Mouse (Mus musculus) intestine, embryonic 14.5 days (tissue): ENCODE data around the gene Raver1. TPM values are rescaled to one million over a fixed set of nuclear protein-coding genes. Genes with fewer than 3 reads are reported as not detected.
"Not testable (repeated sequence)": the region's sequence is repeated elsewhere in the genome, so short reads cannot be mapped to it uniquely, and the experiment has no call there.

Experiments
- ATAC-seq: fragments of 200-750 bp; cut with Nextera tagmentation; replicated peaks from 2 replicates; pipeline ENCODE4 v1.8.0; 2017; ENCODE audit warnings: low read depth, moderate number of reproducible peaks, moderate TSS enrichment, moderate library complexity; ENCODE audit not compliant: low FRiP score, low TSS enrichment
- DNase-seq: peaks from one replicate; pipeline ENCODE4 v3.0.0-alpha.2; 2018; ENCODE audit warnings: low spot score
- H3K27ac ChIP-seq: fragments of 300-500 bp; sonication (generic); 2 replicates; pipeline ENCODE4 v1.5.1; 2014; ENCODE audit warnings: low read depth, mild to moderate bottlenecking, control low read depth
- H3K27me3 ChIP-seq: fragments of 300-500 bp; sonication (generic); replicated peaks from 2 replicates; pipeline ENCODE4 v1.6.1; 2014; ENCODE audit warnings: low read length, control low read depth; ENCODE audit not compliant: control insufficient read depth, insufficient read depth
- H3K36me3 ChIP-seq: fragments of 300-500 bp; sonication (generic); 2 replicates; pipeline ENCODE4 v1.6.1; 2014; ENCODE audit warnings: low read length, control low read depth; ENCODE audit not compliant: control insufficient read depth, insufficient read depth
- H3K4me1 ChIP-seq: fragments of 300-500 bp; sonication (generic); replicated peaks from 2 replicates; pipeline ENCODE4 v1.6.1; 2014; ENCODE audit warnings: low read length, control low read depth, mixed read lengths; ENCODE audit not compliant: control insufficient read depth, insufficient read depth
- H3K4me2 ChIP-seq: fragments of 300-500 bp; sonication (generic); 2 replicates; pipeline ENCODE4 v1.6.1; 2014; ENCODE audit warnings: low read length
- H3K4me3 ChIP-seq: fragments of 300-500 bp; sonication (generic); 2 replicates; pipeline ENCODE4 v1.5.1; 2014; ENCODE audit warnings: low read depth, low read length, control low read depth, mixed read lengths
- H3K9ac ChIP-seq: fragments of 300-500 bp; sonication (generic); 2 replicates; pipeline ENCODE4 v1.6.1; 2014; ENCODE audit warnings: mild to moderate bottlenecking, low read length
- H3K9me3 ChIP-seq: fragments of 300-500 bp; sonication (generic); 2 replicates; pipeline ENCODE4 v1.6.1; 2016; ENCODE audit warnings: low read length, control low read depth; ENCODE audit not compliant: control insufficient read depth
- whole genome bisulfite sequencing: fragments of 180-500 bp; shearing (Covaris S2); extraction: QIAGEN DNeasy Blood & Tissue Kit; methylation state at CpG from one replicate; pipeline ENCODE4 v1.1.7; 2014; 5-methylcytosine and 5-hydroxymethylcytosine counted together
- polyA plus RNA-seq: library from polyadenylated mRNA; unstranded; fragments of >200 nt; fragmentation: Nextera tagmentation; extraction: Ambion mirVana; gene quantifications from 2 replicates; pipeline ENCODE4 v1.2.1, GENCODE M21; 2014

Gene Raver1
- polyA plus RNA-seq, 1 experiment from 2014 or later = 87.5 TPM

DNA sequence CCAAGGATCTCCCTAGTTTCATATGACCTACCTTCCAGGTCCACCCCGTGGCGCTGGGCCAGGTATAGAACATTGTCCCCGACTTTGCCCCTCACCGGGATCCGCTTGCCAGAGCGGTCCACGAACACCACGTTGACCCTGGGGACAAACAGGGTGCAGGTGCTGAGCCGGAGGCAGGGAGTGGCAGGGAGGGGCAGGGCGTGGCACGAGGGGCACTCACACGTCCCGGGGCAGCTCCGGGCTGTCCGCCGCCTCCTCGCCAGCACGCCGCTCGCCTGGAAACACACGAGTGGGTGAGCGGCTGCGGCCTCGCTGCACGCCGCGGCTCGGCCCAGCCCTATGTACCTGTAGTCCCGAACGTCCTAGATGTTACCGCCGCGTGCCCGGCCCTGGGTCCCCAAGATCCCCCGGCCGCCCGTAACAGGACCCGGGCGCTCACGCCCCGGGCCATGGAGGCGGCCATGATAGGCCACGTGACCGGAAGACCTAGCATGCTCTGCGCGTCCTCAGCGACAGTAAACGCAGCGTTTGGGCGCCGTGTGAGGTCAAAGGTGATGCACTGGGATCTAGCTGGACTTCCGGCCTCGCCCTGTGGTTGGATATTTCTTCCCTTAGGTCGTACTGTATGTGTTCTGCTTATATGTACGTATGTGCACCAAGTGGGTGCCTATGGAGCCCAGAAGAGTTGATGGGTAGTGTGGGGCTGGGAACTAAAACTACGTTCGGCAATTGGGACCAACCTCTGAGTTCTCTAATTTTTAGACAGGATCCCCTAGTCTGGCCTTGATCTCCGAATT is 18.6 kb downstream of the Raver1 start, which contains the start of the genes Gm49373 and Fdx1l:
Gene Gm49373 (minus strand): TSS at position 53 of the 797 bp plus-strand sequence.
Gene Fdx1l (minus strand): TSS at position 571 of the 797 bp plus-strand sequence.
- DNase-seq (peak; percentile 89), ATAC-seq (peak; percentile 94)
- WGBS = 2% methylated on average over 57 of the region's 58 CpGs
- H3K9me3 ChIP-seq = no peaks in the 10 kb centered on the region
- H3K27me3 ChIP-seq = no peaks in the 10 kb centered on the region
- peak within 1 kb of the TSS; percentile 82 for H3K4me2 ChIP-seq
- 0 out of 2 replicates have a peak, but pooled peaks cover 6% of the 10 kb centered on the region for H3K4me1 ChIP-seq
- H3K4me3 ChIP-seq = peak within 1 kb of the TSS; percentile 92
- H3K27ac ChIP-seq = peak within 1 kb of the TSS; percentile 70
- H3K9ac ChIP-seq = peak within 1 kb of the TSS; percentile 88
- H3K36me3 ChIP-seq = peaks cover 52% of the 10 kb centered on the region

DNA sequence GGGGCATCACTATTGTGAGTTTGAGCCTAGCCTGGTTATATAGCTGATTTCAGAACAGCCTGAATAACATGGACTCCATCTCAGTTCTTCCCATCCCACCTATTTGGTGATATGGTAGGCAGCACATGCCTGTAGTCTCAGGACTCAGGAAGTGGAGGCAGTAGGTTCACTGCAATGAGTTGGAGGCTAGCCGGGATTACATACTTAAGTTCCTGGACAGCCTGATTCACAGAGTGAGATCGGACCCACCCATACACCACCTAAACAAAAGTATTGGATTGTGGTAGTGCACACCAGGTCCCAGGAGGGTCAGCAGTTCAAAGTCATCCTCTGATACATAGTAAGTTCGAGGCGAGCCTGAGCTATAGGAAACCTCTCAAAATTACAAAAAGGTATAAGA is 19.2 kb downstream of the Raver1 start:
- H3K4me3 ChIP-seq = peak overlapping the region; percentile 92
- H3K4me2 ChIP-seq = peak overlapping the region; percentile 82
- H3K27me3 ChIP-seq = no peaks in the 10 kb centered on the region
- WGBS = 9% methylated on average over 4 of the region's 4 CpGs
- no peaks in the 10 kb centered on the region for H3K9me3 ChIP-seq
- H3K36me3 ChIP-seq = peaks cover 52% of the 10 kb centered on the region
- H3K9ac ChIP-seq = peak overlapping the region; percentile 88
- H3K4me1 ChIP-seq = 0 out of 2 replicates have a peak, but pooled peaks cover 6% of the 10 kb centered on the region
- DNase-seq (no peak), ATAC-seq (peak; percentile 36)
- peak overlapping the region; percentile 70; the same call in 1 of the 2 replicates for H3K27ac ChIP-seq

DNA sequence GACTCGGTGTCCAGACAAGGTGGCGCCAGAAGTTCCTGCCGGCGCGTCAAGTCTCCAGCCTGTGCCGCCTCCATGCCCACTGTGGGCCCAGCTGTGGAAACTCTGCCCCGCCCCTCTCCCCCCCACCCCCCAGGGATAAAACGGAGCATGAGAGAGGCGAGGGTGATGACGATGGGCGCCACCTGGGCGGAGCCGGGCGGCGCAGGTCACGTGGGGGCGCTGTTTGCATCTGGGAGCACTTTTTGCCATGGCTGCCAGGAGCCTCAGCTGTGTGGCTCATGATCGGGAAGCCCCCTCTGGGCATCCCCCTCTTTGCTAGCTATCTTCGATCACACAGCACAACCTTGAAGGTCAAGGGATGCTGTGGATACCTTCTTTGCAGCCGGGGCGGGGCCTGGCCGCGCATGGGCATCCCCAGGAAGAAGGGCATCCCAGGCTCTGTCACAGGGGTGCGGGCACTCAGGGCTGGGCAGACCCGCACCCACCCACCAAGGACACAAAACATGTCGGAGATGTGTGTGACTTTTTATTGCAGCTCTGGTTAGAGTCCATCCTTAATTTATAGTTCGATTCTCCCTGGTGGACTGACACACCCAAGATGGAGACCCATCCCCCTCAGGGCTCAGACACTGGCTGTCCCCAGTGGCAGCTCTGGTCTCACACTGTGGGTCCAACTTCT is 24.7 kb downstream of the Raver1 start, which contains the start of gene Zglp1:
Gene Zglp1 (minus strand): TSS at position 88 of the 679 bp plus-strand sequence.
- no peak within 1 kb of the TSS for H3K4me3 ChIP-seq
- WGBS = 82% methylated on average over 27 of the region's 27 CpGs
- no peaks in the 10 kb centered on the region for H3K9me3 ChIP-seq
- H3K4me1 ChIP-seq = 0 out of 2 replicates have a peak, but pooled peaks cover under 1% of the 10 kb centered on the region
- H3K27me3 ChIP-seq = no peaks in the 10 kb centered on the region
- peaks cover 51% of the 10 kb centered on the region for H3K36me3 ChIP-seq
- DNase-seq (no peak), ATAC-seq (no peak)
- H3K27ac ChIP-seq = no peak within 1 kb of the TSS
- H3K4me2 ChIP-seq = no peak within 1 kb of the TSS
- no peak within 1 kb of the TSS for H3K9ac ChIP-seq

DNA sequence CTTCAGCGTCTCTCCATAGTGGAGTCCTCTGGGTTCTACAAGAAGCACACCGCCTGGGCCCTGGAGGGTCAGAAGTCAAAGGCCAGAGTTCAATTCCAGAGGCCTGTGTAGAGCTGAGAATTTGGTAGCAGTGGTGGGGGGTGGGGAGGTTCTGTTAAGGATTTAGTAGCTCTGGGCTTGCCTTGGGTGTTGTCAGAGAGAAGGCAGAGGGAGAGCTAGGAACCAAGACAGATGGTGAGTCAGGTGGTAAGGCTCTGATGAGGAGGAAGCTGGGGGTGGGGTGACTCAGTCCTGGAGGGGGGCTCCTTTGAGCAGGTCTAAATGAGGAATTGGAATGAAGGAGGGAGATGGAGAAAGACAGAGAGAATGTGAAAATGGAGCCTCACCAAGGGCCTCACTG is 28.9 kb downstream of the Raver1 start:
- no peak overlapping the region for H3K9ac ChIP-seq
- 94% methylated on average over 2 of the region's 2 CpGs for WGBS
- no peak overlapping the region for H3K4me3 ChIP-seq
- H3K4me1 ChIP-seq = no peaks in the 10 kb centered on the region
- ATAC-seq = no peak
- no peak overlapping the region for H3K27ac ChIP-seq
- no peaks in the 10 kb centered on the region for H3K9me3 ChIP-seq
- no peaks in the 10 kb centered on the region for H3K27me3 ChIP-seq
- peaks cover 36% of the 10 kb centered on the region for H3K36me3 ChIP-seq
- DNase-seq = no peak
- no peak overlapping the region for H3K4me2 ChIP-seq

DNA sequence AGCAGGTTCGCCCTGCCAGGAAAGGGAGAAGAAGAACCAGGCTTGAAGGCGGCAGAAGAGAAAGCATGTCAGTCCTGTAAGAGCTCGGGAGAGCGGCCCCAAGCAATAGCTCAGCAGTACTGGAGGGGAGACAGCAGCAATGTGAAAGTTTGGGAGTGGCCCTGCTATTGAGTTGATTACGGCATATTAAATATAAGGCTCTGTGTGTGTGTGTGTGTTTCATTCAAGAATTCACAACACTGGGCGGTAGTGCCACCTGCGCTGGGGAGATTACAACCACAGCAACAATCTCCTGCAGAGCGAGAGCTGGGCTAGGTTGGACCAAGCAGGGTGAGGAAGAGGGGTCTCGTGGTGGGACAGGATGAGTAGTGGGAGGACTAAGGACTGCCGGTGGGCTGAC is 40.2 kb downstream of the Raver1 start:
- Histone ChIP-seq H3K4me1 (no peaks in the 10 kb centered on the region), H3K27me3 (no peaks in the 10 kb centered on the region), H3K9me3 (no peaks in the 10 kb centered on the region), H3K4me3 (no peak overlapping the region), H3K27ac (no peak overlapping the region), H3K9ac (no peak overlapping the region), H3K36me3 (no peaks in the 10 kb centered on the region), H3K4me2 (no peak overlapping the region)
- WGBS = 60% methylated on average over 10 of the region's 10 CpGs
- DNase-seq (no peak), ATAC-seq (no peak)

DNA sequence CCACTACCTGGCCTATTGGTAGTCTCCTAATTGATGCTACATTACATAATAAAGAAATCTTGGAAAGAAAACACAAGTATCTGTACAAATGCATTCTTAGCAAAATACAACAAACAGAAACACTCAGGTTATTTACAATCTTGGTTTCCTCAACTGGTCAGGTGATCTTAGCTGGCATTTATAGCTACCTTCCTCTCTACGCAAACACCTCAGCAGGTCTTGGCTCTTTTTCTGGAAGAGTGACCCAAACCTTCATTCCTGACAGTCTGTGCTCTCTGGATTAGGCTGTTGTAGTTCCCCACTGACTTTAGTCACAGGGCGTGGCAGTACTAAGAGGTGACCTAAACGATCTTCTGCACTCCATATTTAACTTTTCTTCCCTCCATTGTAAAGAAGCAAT is 46.6 kb downstream of the Raver1 start:
- DNase-seq (no peak), ATAC-seq (no peak)
- WGBS = 78% methylated on average over 3 of the region's 3 CpGs
- Histone ChIP-seq H3K4me3 (no peak overlapping the region), H3K4me1 (peaks cover 5% of the 10 kb centered on the region), H3K27me3 (no peaks in the 10 kb centered on the region), H3K27ac (no peak overlapping the region), H3K9ac (no peak overlapping the region), H3K36me3 (no peaks in the 10 kb centered on the region), H3K9me3 (no peaks in the 10 kb centered on the region), H3K4me2 (no peak overlapping the region)

DNA sequence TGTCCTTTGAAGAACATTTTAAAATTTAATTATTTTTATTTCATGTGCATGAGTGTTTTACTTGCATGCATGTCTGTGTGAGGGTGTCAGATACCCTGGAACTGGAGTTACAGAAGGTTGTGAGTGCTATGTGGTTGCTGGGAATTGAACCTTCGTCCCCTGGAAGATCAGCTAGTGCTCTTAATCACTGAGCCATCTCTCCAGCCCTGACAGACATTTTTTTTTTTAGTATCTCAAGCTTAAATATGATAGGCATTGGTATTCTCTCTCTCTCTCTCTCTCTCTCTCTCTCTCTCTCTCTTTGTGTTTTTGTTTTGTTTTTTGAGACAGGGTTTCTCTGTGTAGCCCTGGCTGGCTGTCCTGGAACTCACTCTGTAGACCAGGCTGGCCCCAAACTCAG is 47.0 kb downstream of the Raver1 start:
- H3K4me3 ChIP-seq, H3K27me3 ChIP-seq, H3K9ac ChIP-seq, H3K9me3 ChIP-seq, H3K36me3 ChIP-seq, DNase-seq, ATAC-seq, H3K27ac ChIP-seq, H3K4me2 ChIP-seq, H3K4me1 ChIP-seq: not testable (repeated sequence)
- WGBS = 46% methylated on average over 1 of the region's 1 CpGs

DNA sequence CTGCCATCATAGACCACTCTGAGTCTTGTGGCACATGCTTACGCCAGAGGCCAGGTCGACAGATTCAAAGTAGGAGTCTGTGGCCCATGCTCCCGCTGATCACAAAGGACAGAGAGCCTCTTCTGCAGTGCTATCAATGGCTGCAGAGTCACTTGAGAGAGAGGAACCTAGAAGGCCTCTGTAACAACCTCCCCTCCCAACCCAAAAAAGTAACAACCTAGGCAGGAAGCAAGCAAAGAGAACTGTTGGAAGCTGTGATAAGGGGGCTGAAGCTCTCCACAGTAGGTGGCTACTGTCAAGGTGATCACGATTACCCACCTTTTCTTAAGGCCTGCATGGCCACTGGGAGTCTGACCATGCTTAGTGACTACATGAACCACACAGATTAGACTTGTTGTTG is 48.2 kb downstream of the Raver1 start:
- Histone ChIP-seq H3K9ac (no peak overlapping the region), H3K27me3 (peaks cover 10% of the 10 kb centered on the region), H3K9me3 (no peaks in the 10 kb centered on the region), H3K4me2 (no peak overlapping the region), H3K36me3 (no peaks in the 10 kb centered on the region), H3K27ac (no peak overlapping the region), H3K4me3 (no peak overlapping the region), H3K4me1 (peaks cover 5% of the 10 kb centered on the region)
- ATAC-seq (no peak), DNase-seq (no peak)
- 90% methylated on average over 4 of the region's 4 CpGs for WGBS
